Mouse (Mus musculus) liver, embryonic 16.5 days (tissue): ENCODE data around the gene Coro1c. TPM values are rescaled to one million over a fixed set of nuclear protein-coding genes. Genes with fewer than 3 reads are reported as not detected.

Source experiments
- ATAC-seq: fragments of 200-750 bp; cut with Nextera tagmentation; 2 replicates; pipeline ENCODE4 v1.8.0; 2017; ENCODE audit warnings: low read depth, mild to moderate bottlenecking, moderate number of reproducible peaks, moderate library complexity
- H3K27ac ChIP-seq: fragments of 300-500 bp; sonication (generic); 2 replicates; pipeline ENCODE4 v1.5.1; 2014; ENCODE audit warnings: mild to moderate bottlenecking, low read length
- H3K27me3 ChIP-seq: fragments of 300-500 bp; sonication (generic); 2 replicates; pipeline ENCODE4 v1.6.1; 2014; ENCODE audit warnings: low read depth, low read length, mixed read lengths; ENCODE audit not compliant: control insufficient read depth, insufficient read depth
- H3K36me3 ChIP-seq: fragments of 300-500 bp; sonication (generic); 2 replicates; pipeline ENCODE4 v1.6.1; 2014; ENCODE audit warnings: mild to moderate bottlenecking; ENCODE audit not compliant: control insufficient read depth, insufficient read depth
- H3K4me1 ChIP-seq: fragments of 300-500 bp; sonication (generic); 2 replicates; pipeline ENCODE4 v1.6.1; 2014; ENCODE audit warnings: low read depth, low read length, mixed read lengths; ENCODE audit not compliant: control insufficient read depth
- H3K4me2 ChIP-seq: fragments of 300-500 bp; sonication (generic); 2 replicates; pipeline ENCODE4 v1.6.1; 2014; ENCODE audit warnings: low read depth, low read length, mixed read lengths
- H3K4me3 ChIP-seq: fragments of 300-500 bp; sonication (generic); 2 replicates; pipeline ENCODE4 v1.5.1; 2014; ENCODE audit warnings: low read depth, mild to moderate bottlenecking, low read length
- H3K9ac ChIP-seq: fragments of 300-500 bp; sonication (generic); 2 replicates; pipeline ENCODE4 v1.6.1; 2014; ENCODE audit warnings: low read depth, low read length
- H3K9me3 ChIP-seq: fragments of 300-500 bp; sonication (generic); replicated peaks from 2 replicates; pipeline ENCODE4 v1.6.1; 2016; ENCODE audit warnings: low read length; ENCODE audit not compliant: control insufficient read depth
- WGBS: fragments of 180-500 bp; shearing (Covaris S2); extraction: QIAGEN DNeasy Blood & Tissue Kit; methylation state at CpG from one replicate; pipeline ENCODE4 v1.1.7; 2014; ENCODE audit not compliant: insufficient replicate concordance; 5-methylcytosine and 5-hydroxymethylcytosine counted together
- polyA plus RNA-seq: library from polyadenylated mRNA; unstranded; fragments of >200 nt; fragmentation: Nextera tagmentation; extraction: Ambion mirVana; gene quantifications from 2 replicates; pipeline ENCODE4 v1.2.1, GENCODE M21; 2015

The Coro1c gene
- polyA plus RNA-seq, 1 experiment from 2014 or later, result 40.8 TPM

- no peak overlapping the region for H3K27ac ChIP-seq
- H3K4me2 ChIP-seq, result no peak overlapping the region
- H3K4me3 ChIP-seq, result no peak overlapping the region
- no peak overlapping the region for H3K9ac ChIP-seq
- 34% methylated on average over 14 of the region's 15 CpGs for WGBS
- peak; percentile 37 for ATAC-seq
- H3K4me1 ChIP-seq, result peaks cover 20% of the 10 kb centered on the region
- no peaks in the 10 kb centered on the region for H3K27me3 ChIP-seq
- peaks cover 9% of the 10 kb centered on the region for H3K36me3 ChIP-seq
- no peaks in the 10 kb centered on the region for H3K9me3 ChIP-seq
These were observed 35.3 kb downstream of the Coro1c start for GRCm38 (mm10) chr5:113872936-113873912.

GRCm38 (mm10) chr5:113871903-113872548 is 36.5 kb downstream of the Coro1c start:
- Histone ChIP-seq H3K27ac (peak overlapping the region; percentile 33; the same call in 1 of the 2 replicates), H3K9me3 (no peaks in the 10 kb centered on the region), H3K4me2 (no peak overlapping the region), H3K4me3 (no peak overlapping the region), H3K4me1 (peaks cover 20% of the 10 kb centered on the region), H3K36me3 (peaks cover 9% of the 10 kb centered on the region), H3K27me3 (no peaks in the 10 kb centered on the region), H3K9ac (no peak overlapping the region)
- 59% methylated on average over 7 of the region's 7 CpGs for WGBS
- no peak for ATAC-seq

- 45% methylated on average over 21 of the region's 21 CpGs for WGBS
- no peak for ATAC-seq
- Histone ChIP-seq H3K4me2 (no peak overlapping the region), H3K9me3 (no peaks in the 10 kb centered on the region), H3K9ac (no peak overlapping the region), H3K27ac (peak overlapping the region; percentile 22; the same call in 1 of the 2 replicates), H3K4me3 (no peak overlapping the region), H3K36me3 (peaks cover under 1% of the 10 kb centered on the region; the same call in 1 of the 2 replicates), H3K4me1 (peaks cover 20% of the 10 kb centered on the region), H3K27me3 (no peaks in the 10 kb centered on the region)
These were observed 38.0 kb downstream of the Coro1c start for GRCm38 (mm10) chr5:113870393-113871040.

- Histone ChIP-seq H3K4me1 (peaks cover 26% of the 10 kb centered on the region), H3K27me3 (no peaks in the 10 kb centered on the region), H3K27ac (no peak overlapping the region), H3K4me3 (no peak overlapping the region), H3K4me2 (no peak overlapping the region), H3K9ac (no peak overlapping the region), H3K9me3 (no peaks in the 10 kb centered on the region), H3K36me3 (peaks cover 3% of the 10 kb centered on the region; the same call in 1 of the 2 replicates)
- WGBS, result 50% methylated on average over 11 of the region's 11 CpGs
- 0 out of 2 replicates have a peak, but pooled peaks have one; percentile 12 for ATAC-seq
These were observed 39.4 kb downstream of the Coro1c start for GRCm38 (mm10) chr5:113869132-113869531.

- Histone ChIP-seq H3K9me3 (no peaks in the 10 kb centered on the region), H3K27ac (no peak overlapping the region), H3K9ac (no peak overlapping the region), H3K4me2 (no peak overlapping the region), H3K4me1 (peaks cover 8% of the 10 kb centered on the region; the same call in 1 of the 2 replicates), H3K27me3 (no peaks in the 10 kb centered on the region), H3K36me3 (peaks cover 13% of the 10 kb centered on the region), H3K4me3 (no peak overlapping the region)
- peak; percentile 43; the same call in 1 of the 2 replicates for ATAC-seq
- 59% methylated on average over 6 of the region's 6 CpGs for WGBS
These were observed 43.6 kb downstream of the Coro1c start for GRCm38 (mm10) chr5:113864992-113865391.

GRCm38 (mm10) chr5:113863994-113864393 is 44.6 kb downstream of the Coro1c start:
- Histone ChIP-seq H3K27ac (no peak overlapping the region), H3K4me1 (peaks cover 14% of the 10 kb centered on the region), H3K9ac (no peak overlapping the region), H3K9me3 (no peaks in the 10 kb centered on the region), H3K4me3 (no peak overlapping the region), H3K4me2 (no peak overlapping the region), H3K27me3 (no peaks in the 10 kb centered on the region), H3K36me3 (peaks cover 13% of the 10 kb centered on the region)
- 89% methylated on average over 12 of the region's 12 CpGs for WGBS
- ATAC-seq, result no peak

- Histone ChIP-seq H3K4me3 (no peak overlapping the region), H3K36me3 (peaks cover 16% of the 10 kb centered on the region), H3K9me3 (no peaks in the 10 kb centered on the region), H3K4me1 (peaks cover 16% of the 10 kb centered on the region), H3K4me2 (no peak overlapping the region), H3K27me3 (no peaks in the 10 kb centered on the region), H3K27ac (no peak overlapping the region), H3K9ac (no peak overlapping the region)
- ATAC-seq, result no peak
- 81% methylated on average over 4 of the region's 4 CpGs for WGBS
These were observed 46.1 kb downstream of the Coro1c start for GRCm38 (mm10) chr5:113862418-113862817.

- 82% methylated on average over 8 of the region's 8 CpGs for WGBS
- Histone ChIP-seq H3K4me1 (peaks cover 16% of the 10 kb centered on the region), H3K4me2 (no peak overlapping the region), H3K4me3 (no peak overlapping the region), H3K9ac (no peak overlapping the region), H3K27me3 (no peaks in the 10 kb centered on the region), H3K27ac (no peak overlapping the region), H3K9me3 (no peaks in the 10 kb centered on the region), H3K36me3 (peaks cover 16% of the 10 kb centered on the region)
- ATAC-seq, result no peak
These were observed 47.3 kb downstream of the Coro1c start for GRCm38 (mm10) chr5:113861294-113861693.
